Mouse (Mus musculus) olfactory bulb, adult 2 months (tissue): ENCODE measurements around the gene Cntnap5a.

Experiments
- CTCF ChIP-seq: fragments of 200-500 bp; IDR thresholded peaks from 2 replicates; pipeline ENCODE4 v1.5.1; 2012; ENCODE audit warnings: low read depth, mild to moderate bottlenecking, low read length, moderate library complexity; ENCODE audit not compliant: insufficient read depth
- POLR2A ChIP-seq: fragments of 200-500 bp; IDR thresholded peaks from 2 replicates; pipeline ENCODE4 v1.6.1; 2012; ENCODE audit warnings: mild to moderate bottlenecking, low read depth, low read length, moderate library complexity; ENCODE audit not compliant: insufficient read depth

DNA sequence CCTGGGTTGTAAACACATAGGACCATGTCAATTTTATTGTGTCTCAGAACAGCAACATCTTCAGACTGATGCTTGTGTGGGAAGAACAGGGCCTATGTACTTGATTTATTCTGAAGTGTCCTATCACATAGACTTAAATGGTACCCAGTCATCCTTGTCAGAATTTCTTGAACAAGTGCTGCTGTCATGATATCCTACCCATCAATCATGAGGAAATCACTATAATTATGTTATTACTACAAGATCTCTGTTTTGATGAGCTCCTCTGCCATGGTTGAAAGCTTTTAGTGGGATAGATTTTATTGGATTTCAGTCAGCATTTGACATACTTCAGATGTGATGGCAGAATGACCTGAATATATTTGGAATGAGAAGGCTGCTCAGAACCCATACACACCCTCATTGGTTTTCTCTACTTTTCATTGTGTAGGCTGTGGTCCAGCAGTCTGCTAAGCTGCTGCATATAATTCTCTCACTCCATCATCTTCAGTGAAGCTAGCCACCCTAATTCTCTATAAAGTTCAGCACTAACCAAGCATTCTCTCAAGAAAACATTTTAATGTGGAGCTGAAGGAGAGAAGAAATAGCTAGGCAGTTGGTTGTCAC is 465.3 kb downstream of the Cntnap5a start:
- no peak for TF ChIP-seq CTCF
- no peak for TF ChIP-seq POLR2A
